Mouse (Mus musculus): Measurements from ENCODE around the gene Clasp2.
"Not testable (repeated sequence)": the region's sequence is repeated elsewhere in the genome, so short reads cannot be mapped to it uniquely, and the experiment has no call there.

The Clasp2 gene

DNA sequence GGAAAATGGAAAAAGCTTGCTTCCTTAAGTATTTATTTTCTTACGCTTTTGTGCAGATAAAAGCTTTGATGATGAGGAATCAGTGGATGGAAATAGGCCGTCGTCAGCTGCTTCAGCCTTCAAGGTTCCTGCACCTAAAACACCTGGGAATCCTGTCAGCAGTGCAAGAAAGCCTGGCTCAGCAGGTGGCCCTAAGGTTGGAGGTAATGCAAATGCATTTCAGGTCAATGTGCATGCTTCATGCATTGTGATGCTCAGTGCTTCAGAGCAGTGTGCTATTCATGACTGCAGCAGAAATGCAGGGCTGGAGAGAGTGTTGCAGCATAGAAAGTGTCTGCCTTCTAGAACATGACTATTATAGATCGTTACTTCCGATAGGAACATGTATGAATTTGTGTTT is 71.8 kb downstream of the Clasp2 start:
- no peak for DNase-seq (ENCODE audit: low read depth in 1 of 2, low spot score in 2 of 2)

DNA sequence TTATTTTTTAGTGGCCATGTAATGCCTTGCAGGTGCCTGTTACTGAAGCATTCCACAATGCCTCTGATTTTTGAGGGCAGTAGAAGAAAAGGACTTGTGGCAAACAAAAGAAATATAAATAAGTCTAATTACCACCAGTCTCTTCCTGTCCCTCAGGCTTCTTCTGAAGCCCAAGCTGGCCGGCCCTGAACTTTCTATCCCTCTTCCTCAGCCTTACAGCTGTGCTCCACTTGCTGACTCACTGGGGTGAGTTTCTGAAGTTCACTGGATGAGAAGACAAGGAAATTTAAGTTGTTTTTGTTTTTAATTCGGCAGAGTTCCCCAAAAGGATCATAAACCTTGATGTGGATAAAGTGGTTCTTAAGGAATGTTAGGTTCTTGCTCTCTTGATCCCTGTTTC is 74.6 kb downstream of the Clasp2 start:
- no peak for DNase-seq (ENCODE audit: low read depth in 1 of 2, low spot score in 2 of 2)

DNA sequence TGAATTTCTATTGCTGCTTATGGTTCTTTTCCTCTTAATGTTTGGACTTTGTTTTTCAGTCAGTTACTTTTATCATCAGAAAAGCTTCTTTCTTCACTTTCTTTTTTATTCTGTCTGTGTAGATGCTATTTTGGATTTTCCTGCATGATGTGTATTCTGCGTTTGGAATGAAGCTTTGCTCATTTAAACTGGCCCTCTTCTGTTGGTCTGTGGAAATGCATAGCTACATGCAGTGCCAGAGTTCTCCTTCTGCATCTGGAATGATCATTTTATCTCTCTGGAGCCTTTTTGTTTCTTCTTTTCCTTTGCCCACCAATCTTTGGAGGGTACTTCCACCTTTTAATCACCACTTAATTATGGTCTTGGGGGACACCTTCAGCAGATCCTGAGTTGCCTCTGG is 80.9 kb downstream of the Clasp2 start:
- no peak for DNase-seq (ENCODE audit: low read depth in 1 of 2, low spot score in 2 of 2)

DNA sequence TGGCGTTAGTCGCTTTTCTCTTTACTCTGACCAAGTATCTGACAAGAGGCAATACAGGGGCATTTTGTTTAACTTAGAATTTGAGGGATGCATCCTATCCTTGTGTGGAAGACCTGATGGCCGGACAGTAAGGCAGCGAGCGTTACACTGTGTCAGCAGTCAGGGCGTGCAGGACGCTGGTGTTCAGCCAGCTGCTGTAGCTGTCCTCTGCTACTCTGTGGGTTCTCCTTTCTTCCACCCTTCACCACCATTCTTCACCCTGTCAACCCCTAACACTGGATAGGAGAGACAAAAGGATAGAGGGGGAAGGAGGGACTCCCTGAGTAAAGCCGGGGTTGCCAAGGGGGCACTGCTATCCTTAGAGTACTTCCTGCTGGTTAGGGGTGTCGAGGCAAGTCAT is 87.4 kb downstream of the Clasp2 start:
- DNase-seq (ENCODE audit: low read depth in 1 of 2, low spot score in 2 of 2): no peak

DNA sequence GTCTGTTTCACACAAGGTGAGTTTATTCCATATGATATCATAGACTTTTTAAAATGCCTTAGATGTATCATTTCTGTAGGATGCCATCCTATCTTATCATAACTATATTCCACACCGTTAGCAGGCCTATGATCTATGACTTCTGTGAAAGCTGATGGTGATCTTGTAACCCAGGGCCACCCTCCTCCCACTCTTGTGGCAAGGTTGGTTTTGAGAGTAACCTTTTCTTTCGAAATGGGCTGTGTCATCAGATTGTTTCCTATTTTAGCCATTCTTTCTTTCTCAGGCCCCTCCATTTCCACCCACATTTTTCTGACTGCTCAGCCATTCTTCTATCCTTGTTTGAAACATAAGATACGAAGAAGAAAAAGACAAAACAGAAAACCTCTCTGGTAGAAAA is 88.9 kb downstream of the Clasp2 start:
- DNase-seq (ENCODE audit: low read depth in 1 of 2, low spot score in 2 of 2): no peak

DNA sequence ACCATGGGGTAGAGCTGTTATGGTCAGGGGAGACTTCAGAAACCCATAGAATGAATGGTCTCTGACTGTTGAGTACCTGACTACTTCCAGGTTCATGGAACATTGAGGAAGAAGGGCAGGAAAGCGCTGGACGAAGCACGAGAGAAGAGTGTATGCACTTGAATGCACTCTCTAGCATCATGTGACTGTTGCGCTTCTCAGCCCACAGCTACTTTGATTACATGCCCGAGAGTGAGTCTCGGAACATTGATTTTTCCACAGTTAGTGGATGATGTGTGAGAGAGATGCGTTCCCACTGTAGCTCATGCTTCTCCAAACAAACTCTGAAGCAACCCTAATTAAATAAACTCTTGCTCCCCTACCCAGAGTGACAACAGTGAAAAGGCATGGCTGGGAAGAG is 92.2 kb downstream of the Clasp2 start:
- no peak for DNase-seq (ENCODE audit: low read depth in 1 of 2, low spot score in 2 of 2)

DNA sequence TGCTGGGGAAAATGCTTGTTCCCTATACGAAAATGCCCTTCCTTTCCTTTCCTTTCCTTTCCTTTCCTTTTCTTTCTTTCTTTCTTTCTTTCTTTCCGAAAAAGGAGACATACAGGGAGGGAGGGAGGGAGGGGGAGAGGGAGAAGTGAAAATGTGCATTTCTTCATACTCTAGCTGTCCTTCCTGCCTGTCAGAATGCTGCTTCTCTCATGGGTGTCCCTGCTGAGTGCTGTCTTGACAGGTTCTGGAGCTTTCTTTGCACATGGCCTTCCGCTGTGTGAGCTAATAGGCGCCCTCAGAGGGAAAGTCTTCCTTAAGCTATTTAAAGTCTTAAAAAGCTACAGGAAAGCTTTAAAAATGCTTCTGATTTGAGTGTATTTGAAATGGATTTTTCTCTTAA is 95.7 kb downstream of the Clasp2 start:
- DNase-seq (ENCODE audit: low read depth in 1 of 2, low spot score in 2 of 2): no peak

DNA sequence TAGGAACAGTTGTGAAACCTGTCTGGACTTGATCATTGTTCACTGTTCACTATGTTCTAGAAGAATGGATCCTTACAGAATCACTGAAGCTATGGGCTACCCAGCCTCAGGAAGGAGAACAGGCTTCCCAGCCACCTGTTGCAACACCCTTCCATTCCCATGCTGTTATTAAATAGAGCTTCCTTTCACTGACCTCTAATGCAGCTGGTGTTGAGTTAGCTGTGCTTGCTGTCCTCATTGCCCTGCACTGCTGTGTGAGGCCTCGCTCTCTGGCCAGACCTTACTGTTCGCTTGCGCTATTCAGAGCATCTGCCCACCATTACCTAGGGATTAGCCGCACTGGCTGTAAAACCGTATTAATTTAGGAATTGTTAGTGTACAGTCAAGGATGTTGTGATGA is 96.2 kb downstream of the Clasp2 start:
- no peak for DNase-seq (ENCODE audit: low read depth in 1 of 2, low spot score in 2 of 2)

DNA sequence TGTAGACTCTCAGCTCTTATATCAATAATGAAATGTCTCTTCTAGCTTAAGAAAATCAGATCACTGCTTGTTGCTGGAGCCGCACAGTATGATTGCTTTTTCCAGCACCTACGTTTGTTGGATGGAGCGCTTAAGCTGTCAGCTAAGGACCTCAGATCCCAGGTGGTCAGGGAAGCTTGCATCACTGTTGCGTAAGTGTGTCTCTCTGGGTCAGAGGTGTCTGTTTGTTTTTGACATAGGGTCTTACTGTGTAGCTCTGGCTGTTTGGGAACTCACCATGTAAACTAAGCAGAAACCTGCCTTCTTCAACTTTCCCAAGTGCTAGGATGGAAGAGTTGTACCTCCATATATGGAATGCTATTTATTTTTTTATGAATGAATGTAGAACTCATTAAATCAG is 102.8 kb downstream of the Clasp2 start:
- DNase-seq (ENCODE audit: low read depth in 1 of 2, low spot score in 2 of 2): no peak

DNA sequence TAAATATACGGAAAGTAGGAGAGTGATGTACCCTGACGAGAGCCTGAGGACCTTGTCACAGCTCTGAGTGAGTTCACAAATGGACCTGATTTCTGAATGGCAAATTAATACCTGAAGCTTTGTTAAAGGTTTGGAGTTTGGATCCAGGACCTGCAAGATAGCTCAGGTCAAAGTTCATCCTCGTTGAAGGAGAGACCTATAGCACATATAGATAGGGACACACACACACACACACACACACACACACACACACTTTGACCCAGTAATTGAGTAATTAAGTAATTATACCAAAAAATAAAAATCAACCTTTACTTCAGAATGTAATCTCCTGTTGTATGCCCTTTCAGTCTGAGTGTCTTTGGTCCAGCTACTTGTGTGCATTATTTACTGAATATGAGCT is 114.2 kb downstream of the Clasp2 start:
- DNase-seq (ENCODE audit: low read depth in 1 of 2, low spot score in 2 of 2): no peak

DNA sequence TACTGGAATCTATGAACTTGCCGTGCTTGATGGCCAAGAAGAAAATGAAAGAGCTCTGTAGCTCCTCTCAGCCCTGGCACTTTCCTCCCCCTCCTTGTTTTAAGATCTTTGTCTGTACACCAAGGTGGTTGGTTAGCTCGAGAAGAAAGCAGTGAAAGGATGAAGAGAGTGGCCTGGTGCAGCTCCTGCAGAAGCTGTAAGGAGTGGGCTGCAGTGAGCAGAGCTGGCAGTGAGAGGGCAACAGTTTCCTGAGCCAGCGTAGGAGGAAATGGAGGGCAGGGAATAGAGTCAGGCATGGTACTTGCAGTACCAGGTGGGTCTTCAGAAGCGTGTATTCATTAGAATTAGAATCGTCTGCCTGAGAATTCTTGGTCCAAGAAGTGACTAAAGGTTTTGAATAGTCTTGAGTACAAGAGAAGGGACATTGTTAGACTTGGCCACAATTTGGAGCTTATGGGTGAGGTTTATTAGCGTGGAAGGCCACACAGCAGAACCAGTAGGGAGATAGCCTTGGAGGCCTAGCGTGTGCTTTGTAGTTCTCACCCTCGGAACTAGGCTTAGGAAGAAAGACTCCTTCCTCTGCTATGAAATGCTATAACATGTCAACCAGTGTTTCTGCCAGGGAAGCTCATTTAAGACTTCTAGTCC is 116.1 kb downstream of the Clasp2 start:
- no peak for DNase-seq (ENCODE audit: low read depth in 1 of 2, low spot score in 2 of 2)

DNA sequence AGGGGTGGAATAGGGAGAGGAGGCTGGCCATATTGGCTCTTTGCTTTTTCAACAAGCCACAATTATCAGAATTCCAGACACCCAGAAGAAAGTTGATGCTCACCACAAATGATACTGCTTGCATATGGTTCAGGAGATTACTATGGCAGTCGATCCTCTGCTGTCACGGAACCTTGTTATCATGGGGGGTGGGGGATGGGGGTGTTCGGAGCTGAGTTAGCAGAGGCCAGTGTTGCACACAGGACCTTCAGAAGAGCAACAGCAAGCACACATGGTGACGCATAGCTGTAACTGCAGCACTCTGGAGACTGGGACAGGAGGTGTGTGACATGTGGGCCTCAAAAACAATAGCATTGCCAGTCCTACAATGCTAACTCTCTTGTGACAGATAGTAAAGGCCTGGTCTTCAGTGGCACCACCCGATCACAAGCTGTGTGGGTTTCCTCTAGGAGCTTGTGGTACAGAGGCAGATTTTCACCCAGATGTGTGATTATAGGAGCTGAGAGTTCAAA is 116.7 kb downstream of the Clasp2 start:
- DNase-seq (ENCODE audit: low read depth in 1 of 2, low spot score in 2 of 2): no peak

DNA sequence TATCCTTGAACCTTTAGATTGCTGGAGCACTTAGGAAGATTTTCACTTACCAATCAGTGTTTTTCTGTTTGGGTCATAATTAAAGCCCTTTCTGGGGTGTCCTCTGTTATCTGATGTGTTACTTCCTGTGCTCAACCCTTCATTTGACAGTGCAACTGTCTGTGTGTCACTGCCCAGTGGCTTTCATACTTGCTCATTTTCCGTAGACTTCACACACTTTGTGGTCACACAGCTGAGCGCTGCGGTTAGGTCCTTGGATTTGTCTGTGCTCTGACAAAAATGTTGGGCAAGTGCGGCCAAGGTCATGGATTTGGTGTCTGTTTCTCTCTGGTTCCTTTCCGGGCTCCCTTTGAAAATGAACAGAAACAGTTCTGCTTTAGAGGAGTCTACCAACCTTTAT is 118.1 kb downstream of the Clasp2 start:
- DNase-seq (ENCODE audit: low read depth in 1 of 2, low spot score in 2 of 2): no peak

DNA sequence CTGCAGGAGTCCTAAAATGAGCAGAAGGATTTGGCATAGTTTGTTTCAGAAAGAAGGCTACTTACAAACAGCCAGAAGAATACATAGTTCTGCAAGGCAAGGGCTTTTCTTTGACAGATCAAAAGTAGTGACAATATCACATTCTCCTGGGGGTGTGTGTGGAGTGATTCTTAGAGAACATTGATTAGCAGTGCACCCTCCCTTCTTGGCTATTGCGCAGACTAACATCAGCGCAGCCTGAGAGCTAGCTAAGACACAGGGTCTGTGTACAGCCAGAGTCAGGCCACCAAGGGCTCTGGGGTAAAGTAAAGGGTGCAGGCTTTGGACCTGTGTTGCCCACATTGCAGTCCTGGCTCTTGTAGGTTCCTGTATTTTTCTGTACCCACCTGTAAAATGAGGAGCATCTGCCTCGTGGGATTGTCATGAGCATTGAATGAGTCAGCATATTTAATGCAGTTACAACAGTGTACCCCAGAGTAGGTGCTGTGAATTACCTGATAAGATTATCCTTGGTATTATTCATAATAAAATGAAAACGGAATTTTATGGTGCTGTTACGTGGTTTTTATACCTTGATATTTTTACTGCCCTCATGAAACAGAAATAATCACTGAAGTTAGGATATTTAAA is 122.2 kb downstream of the Clasp2 start:
- no peak for DNase-seq (ENCODE audit: low read depth in 1 of 2, low spot score in 2 of 2)

DNA sequence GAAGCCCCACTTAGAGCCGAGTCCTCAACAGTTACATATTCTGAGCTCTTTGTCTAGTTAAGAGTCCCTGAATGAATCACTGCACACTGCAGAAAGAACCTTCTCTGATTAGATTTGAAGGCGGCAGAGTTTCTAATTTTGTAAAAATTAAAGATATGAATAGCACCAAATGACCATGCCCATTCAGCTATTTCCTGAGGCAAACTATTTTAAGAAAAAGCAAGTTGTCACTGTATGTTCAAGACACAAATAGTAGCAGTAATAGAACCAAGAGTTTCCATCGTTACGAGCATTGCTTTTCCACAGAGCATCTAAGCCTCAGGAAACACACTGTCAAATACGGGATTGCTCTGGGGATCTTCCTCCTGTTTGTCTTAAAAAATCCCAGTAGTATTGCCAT is 126.7 kb downstream of the Clasp2 start:
- DNase-seq (ENCODE audit: low read depth in 1 of 2, low spot score in 2 of 2): no peak

DNA sequence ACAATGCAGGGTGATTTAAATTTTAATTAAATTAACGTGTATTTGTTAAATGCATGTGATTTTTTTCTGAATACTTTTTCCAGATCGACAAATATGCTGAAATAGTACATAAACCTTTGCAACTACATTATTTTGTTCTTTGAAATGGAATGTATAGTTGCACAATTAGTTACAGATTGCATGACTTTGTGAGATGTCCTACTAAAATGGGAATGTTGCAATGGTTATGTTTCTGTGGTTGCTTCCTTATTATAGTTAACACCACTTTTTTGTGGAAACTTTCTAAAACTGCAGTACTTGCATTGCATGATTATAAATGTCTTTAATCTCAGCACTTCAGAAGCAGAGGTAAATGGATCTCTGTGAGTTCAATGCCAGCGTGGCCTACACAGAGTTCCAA is 153.6 kb downstream of the Clasp2 start:
- no peak for DNase-seq (ENCODE audit: low read depth in 1 of 2, low spot score in 2 of 2)

DNA sequence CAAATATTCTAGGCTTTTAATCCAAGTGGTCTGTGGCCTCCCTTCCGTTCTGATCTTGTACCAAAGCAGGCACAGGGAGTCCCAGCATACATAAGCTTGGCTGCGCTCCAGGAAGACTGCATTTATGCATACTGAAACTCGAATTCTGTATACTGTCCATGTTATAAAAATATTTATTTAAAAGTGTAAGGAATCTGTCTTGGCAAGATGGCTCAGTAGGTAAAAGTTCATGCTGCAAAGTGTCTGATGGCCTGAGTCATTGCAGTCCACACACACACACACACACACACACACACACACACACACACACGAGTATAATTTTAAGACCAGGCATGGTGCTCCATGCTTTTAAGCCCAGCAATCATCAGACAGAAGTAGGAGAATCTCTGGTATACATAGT is 161.9 kb downstream of the Clasp2 start:
- no peak for DNase-seq (ENCODE audit: low read depth in 1 of 2, low spot score in 2 of 2)

DNA sequence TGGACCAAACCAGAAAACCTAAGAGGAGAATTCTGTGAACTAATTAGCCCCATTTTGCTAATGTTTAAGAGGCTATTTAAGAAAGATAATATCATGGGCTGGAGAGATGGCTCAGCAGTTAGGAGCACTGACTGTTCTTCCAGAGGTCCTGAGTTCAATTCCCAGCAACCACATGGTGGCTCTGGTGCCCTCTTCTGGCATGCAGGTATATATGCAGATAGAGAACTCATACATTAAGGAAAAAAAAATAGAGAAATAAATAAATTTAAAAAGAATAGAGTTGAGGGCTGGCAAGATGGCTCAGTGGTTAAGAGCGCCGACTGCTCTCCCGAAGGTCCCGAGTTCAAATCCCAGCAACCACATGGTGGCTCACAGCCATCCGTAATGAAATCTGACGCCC is 163.0 kb downstream of the Clasp2 start:
- not testable (repeated sequence) for DNase-seq (ENCODE audit: low read depth in 1 of 2, low spot score in 2 of 2)

DNA sequence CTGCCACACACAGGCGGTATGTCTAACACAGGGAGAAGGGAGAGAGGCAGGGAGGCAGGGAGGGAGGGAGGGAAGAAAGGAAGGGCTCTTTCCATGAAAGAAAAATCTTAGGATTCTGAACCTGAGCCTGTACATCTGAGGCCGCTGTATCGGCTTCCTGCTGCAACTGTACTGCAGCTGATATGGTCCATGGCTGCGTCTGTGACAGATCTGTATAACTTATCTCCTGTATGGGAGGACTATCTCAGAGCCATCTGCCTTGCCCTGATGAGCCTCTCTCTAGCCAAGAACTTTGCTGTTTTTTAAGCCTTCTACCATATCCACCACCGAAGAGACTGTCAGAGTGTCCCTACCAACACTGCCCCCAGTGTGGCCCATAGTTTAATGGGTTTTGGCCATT is 174.5 kb downstream of the Clasp2 start:
- DNase-seq (ENCODE audit: low read depth in 1 of 2, low spot score in 2 of 2): no peak

DNA sequence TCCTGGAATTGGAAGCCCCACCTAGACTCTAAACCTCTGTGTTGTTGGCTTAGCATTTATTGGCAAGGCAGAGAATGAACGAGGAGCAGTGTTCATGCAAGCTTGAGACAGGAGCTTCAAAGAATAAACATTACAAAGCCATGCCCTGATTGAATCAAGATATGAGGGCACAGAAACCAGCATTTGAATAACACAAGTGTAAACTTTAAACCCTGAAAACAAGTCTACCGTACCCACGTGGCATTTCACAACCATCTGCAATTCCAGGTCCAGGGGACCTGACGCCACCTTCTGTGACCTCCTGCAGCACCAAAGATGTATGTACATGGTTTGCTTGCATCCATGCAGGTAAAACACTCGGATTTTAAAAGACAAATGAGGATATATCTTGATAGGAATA is 181.4 kb downstream of the Clasp2 start:
- no peak for DNase-seq (ENCODE audit: low read depth in 1 of 2, low spot score in 2 of 2)

DNA sequence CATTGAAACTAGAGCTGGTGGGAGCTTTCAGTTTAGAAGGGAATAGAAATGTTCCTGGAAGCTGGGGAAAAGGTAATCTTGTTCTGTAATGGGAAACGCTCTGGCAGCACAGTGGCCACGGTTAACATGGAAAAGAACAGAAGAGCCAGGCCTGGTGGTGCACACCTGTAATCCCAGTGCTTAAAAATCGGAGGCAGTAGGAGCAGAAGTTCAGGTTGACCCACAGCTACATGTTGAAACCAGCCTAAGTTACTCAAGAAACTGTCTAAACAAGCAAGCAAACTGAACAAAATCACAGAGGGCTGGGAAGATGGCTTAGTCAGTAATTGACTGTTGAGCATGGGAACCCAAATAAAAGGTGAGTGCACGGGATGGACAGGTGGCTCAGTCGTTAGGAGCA is 183.6 kb downstream of the Clasp2 start:
- DNase-seq (ENCODE audit: low read depth in 1 of 2, low spot score in 2 of 2): no peak

DNA sequence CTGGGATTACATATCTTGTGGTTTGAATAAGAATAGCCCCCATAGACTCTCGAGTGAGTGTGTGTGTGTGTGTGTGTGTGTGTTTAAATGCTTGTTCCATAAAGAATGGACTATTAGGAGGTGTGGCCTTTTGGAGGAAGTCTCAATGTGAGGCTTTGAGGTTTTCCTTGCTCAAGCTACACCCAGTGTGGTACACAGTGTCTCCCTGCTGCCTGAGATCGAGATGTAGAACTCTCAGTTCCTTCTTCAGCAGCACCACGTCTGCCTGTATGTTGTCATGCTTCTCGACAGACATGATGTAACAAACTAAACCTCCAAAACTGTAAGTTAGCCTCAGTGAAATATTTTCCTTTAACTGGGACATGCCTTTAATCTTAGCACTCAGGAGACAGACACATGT is 187.3 kb downstream of the Clasp2 start:
- DNase-seq (ENCODE audit: low read depth in 1 of 2, low spot score in 2 of 2): peak; percentile 46 to 54

DNA sequence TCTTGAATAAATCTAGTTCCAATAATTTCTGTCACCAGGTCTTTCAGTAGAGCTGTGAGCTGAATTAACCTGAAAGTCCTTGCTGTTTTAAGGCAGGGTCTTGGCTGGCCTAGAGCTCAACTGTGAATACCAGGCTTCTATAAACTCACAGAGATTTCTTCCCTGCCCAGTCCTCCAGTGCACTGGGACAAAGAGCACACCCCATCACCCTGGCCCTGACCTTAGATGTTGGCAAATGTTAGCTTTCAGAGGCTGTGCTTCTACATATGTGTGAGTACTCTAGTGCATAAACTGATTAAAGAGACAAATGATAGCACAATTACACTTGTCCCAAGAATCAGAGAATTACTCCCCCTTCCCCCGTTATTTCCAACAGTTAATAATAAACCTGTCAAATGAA is 188.4 kb downstream of the Clasp2 start:
- no peak for DNase-seq (ENCODE audit: low read depth in 1 of 2, low spot score in 2 of 2)

Data from monocyte, adult 2 months (primary cell).